Mouse (Mus musculus) cortical plate, adult 2 months (tissue): ENCODE measurements at regions not wholly inside any gene's neighbourhood (a gene's known extent, or its start where the extent isn't known, plus 50 kb on each side); places are given as distances from the start of the nearest gene placed in this dataset.

ENCODE experiments used
- CTCF ChIP-seq: fragments of 200-500 bp; IDR thresholded peaks from 2 replicates; pipeline ENCODE4 v1.5.1; 2011; ENCODE audit warnings: mild to moderate bottlenecking, control low read depth, low read length; ENCODE audit not compliant: insufficient read depth; ENCODE audit errors: extremely low read depth
- POLR2A ChIP-seq: fragments of 200-500 bp; IDR thresholded peaks from 2 replicates; pipeline ENCODE4 v1.6.1; 2011; ENCODE audit warnings: mild to moderate bottlenecking, low read length, control low read depth; ENCODE audit not compliant: insufficient read depth; ENCODE audit errors: extremely low read depth

- TF ChIP-seq POLR2A = no peak
- TF ChIP-seq CTCF = no peak
Measured at GRCm38 (mm10) chr16:77414562-77414961, 187.3 kb downstream of the Gm11146 start.
